Mouse (Mus musculus): ENCODE results near the gene Zyg11a. TPM values are rescaled to one million over a fixed set of nuclear protein-coding genes. Genes with fewer than 3 reads are reported as not detected.
A peak's percentile ranks its signal among the peaks of the same experiment; 100 is the strongest.

Zyg11a gene
- 0.14 TPM in 1 of 2 replicates, not detected in the other for polyA plus RNA-seq (2015; fragmentation: Nextera tagmentation; extraction: Ambion mirVana)

- 1% methylated on average over 64 of the region's 107 CpGs for WGBS
- Histone ChIP-seq H3K4me3 (peak within 1 kb of the TSS; percentile 52), H3K9ac (peak within 1 kb of the TSS; percentile 57), H3K4me2 (peak within 1 kb of the TSS; percentile 69), H3K27ac (no peak within 1 kb of the TSS), H3K36me3 (no peaks in the 10 kb centered on the region), H3K27me3 (peaks cover 60% of the 10 kb centered on the region), H3K9me3 (no peaks in the 10 kb centered on the region), H3K4me1 (peaks cover 5% of the 10 kb centered on the region; the same call in 1 of the 2 replicates)
- 0 out of 2 replicates have a peak, but pooled peaks have one; percentile 69 for ATAC-seq (ENCODE audit: insufficient number of reproducible peaks, insufficient read depth, low FRiP score, low TSS enrichment, low read depth)
Observed at GRCm38 (mm10) chr4:108217332-108218179, at the start of gene Zyg11a. Gene Zyg11a (minus strand): TSS chr4:108218048.

GRCm38 (mm10) chr4:108265774-108266173 is 47.9 kb upstream of the Zyg11a start:
- ATAC-seq (ENCODE audit: insufficient number of reproducible peaks, insufficient read depth, low FRiP score, low TSS enrichment, low read depth), result no peak
- WGBS, result 95% methylated on average over 7 of the region's 7 CpGs

GRCm38 (mm10) chr4:108253317-108253716 is 35.5 kb upstream of the Zyg11a start:
- Histone ChIP-seq H3K27ac (no peak overlapping the region), H3K4me3 (no peak overlapping the region), H3K36me3 (peaks cover 86% of the 10 kb centered on the region), H3K9ac (no peak overlapping the region), H3K4me2 (no peak overlapping the region), H3K27me3 (no peaks in the 10 kb centered on the region), H3K4me1 (no peaks in the 10 kb centered on the region), H3K9me3 (no peaks in the 10 kb centered on the region)
- no peak for ATAC-seq (ENCODE audit: insufficient number of reproducible peaks, insufficient read depth, low FRiP score, low TSS enrichment, low read depth)
- WGBS, result 89% methylated on average over 6 of the region's 6 CpGs

More at GRCm38 (mm10) chr4:108265774-108266173, 47.9 kb upstream of the Zyg11a start:
- Histone ChIP-seq H3K4me2 (no peak overlapping the region), H3K36me3 (peaks cover 60% of the 10 kb centered on the region), H3K9ac (no peak overlapping the region), H3K9me3 (no peaks in the 10 kb centered on the region), H3K27me3 (no peaks in the 10 kb centered on the region), H3K4me1 (no peaks in the 10 kb centered on the region), H3K4me3 (no peak overlapping the region), H3K27ac (no peak overlapping the region)

- Histone ChIP-seq H3K4me1 (no peaks in the 10 kb centered on the region), H3K4me3 (no peak overlapping the region), H3K9ac (no peak overlapping the region), H3K27ac (no peak overlapping the region), H3K9me3 (no peaks in the 10 kb centered on the region), H3K4me2 (no peak overlapping the region), H3K27me3 (no peaks in the 10 kb centered on the region), H3K36me3 (peaks cover 69% of the 10 kb centered on the region)
- no peak for ATAC-seq (ENCODE audit: insufficient number of reproducible peaks, insufficient read depth, low FRiP score, low TSS enrichment, low read depth)
- WGBS, result 96% methylated on average over 9 of the region's 9 CpGs
Observed at GRCm38 (mm10) chr4:108250501-108250900, 32.7 kb upstream of the Zyg11a start.

DNA sequence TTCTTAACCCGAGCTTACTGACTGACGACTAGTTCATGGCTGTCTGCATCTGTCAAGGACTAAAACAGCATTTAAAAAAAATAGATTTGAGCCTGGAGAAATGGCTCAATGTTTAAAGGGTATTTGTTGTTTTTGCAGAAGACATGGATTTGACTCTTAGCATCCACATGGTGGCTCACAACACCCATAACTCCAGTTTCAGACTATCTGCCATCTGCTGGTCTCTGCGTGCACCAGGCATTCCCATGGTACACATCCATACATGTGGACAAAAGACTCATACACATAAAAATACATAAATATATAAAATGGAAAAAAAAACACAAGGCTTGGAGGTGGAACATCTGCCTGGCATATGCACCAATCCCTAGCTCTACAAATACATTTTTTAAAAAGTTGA is 31.5 kb upstream of the Zyg11a start:
- Histone ChIP-seq H3K27ac (no peak overlapping the region), H3K36me3 (peaks cover 69% of the 10 kb centered on the region), H3K4me1 (no peaks in the 10 kb centered on the region), H3K9me3 (no peaks in the 10 kb centered on the region), H3K9ac (no peak overlapping the region), H3K27me3 (no peaks in the 10 kb centered on the region), H3K4me2 (no peak overlapping the region), H3K4me3 (no peak overlapping the region)
- ATAC-seq (ENCODE audit: insufficient number of reproducible peaks, insufficient read depth, low FRiP score, low TSS enrichment, low read depth), result no peak
- WGBS, result 89% methylated on average over 3 of the region's 3 CpGs

GRCm38 (mm10) chr4:108233654-108234053 is 15.8 kb upstream of the Zyg11a start:
- Histone ChIP-seq H3K36me3 (peaks cover 64% of the 10 kb centered on the region), H3K4me2 (no peak overlapping the region)
- 85% methylated on average over 3 of the region's 3 CpGs for WGBS

DNA sequence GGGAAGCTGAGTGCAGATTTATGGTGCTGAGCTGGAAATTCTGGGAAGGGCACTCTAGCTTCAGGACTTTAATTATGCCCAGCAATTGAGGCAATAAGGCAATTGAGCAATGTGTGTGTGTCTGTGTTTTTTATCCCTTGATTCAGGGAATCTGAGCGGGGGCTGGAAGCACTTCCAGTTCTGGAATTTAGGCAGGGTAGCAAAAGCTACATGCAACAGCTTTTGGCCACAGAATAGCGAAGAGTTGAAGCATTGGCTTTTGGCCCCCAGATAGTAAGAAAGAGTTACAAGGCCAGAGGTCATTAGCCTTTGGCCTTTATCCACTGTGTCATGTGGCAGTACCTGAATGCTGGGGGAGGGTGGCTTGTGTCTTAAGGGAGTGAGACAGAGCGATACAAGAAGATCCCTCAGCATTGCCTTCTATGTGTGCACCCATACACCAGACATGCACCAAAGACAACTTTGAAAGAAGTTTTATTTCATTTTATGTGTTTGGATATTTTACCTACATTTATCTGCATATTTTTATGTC is 7.6 kb upstream of the Zyg11a start:
- no peak overlapping the region for H3K4me2 ChIP-seq
- peaks cover 6% of the 10 kb centered on the region; the same call in 1 of the 2 replicates for H3K27me3 ChIP-seq
- H3K4me1 ChIP-seq, result no peaks in the 10 kb centered on the region
- H3K9ac ChIP-seq, result no peak overlapping the region
- H3K36me3 ChIP-seq, result no peaks in the 10 kb centered on the region
- no peak overlapping the region for H3K27ac ChIP-seq
- no peaks in the 10 kb centered on the region for H3K9me3 ChIP-seq
- WGBS, result 51% methylated on average over 3 of the region's 3 CpGs
- no peak for ATAC-seq (ENCODE audit: insufficient number of reproducible peaks, insufficient read depth, low FRiP score, low TSS enrichment, low read depth)
- no peak overlapping the region for H3K4me3 ChIP-seq

More at GRCm38 (mm10) chr4:108233654-108234053, 15.8 kb upstream of the Zyg11a start:
- H3K27me3 ChIP-seq, result no peaks in the 10 kb centered on the region
- no peak overlapping the region for H3K9ac ChIP-seq
- no peak overlapping the region for H3K4me3 ChIP-seq
- H3K4me1 ChIP-seq, result no peaks in the 10 kb centered on the region
- H3K27ac ChIP-seq, result no peak overlapping the region
- H3K9me3 ChIP-seq, result no peaks in the 10 kb centered on the region
- ATAC-seq (ENCODE audit: insufficient number of reproducible peaks, insufficient read depth, low FRiP score, low TSS enrichment, low read depth), result no peak

- Histone ChIP-seq H3K4me3 (no peak overlapping the region), H3K27me3 (peaks cover 33% of the 10 kb centered on the region), H3K36me3 (no peaks in the 10 kb centered on the region), H3K9ac (no peak overlapping the region), H3K9me3 (no peaks in the 10 kb centered on the region), H3K4me2 (no peak overlapping the region), H3K4me1 (peaks cover 5% of the 10 kb centered on the region; the same call in 1 of the 2 replicates), H3K27ac (no peak overlapping the region)
- WGBS, result 85% methylated on average over 5 of the region's 5 CpGs
- no peak for ATAC-seq (ENCODE audit: insufficient number of reproducible peaks, insufficient read depth, low FRiP score, low TSS enrichment, low read depth)
Observed at GRCm38 (mm10) chr4:108222507-108222906, 4.7 kb upstream of the Zyg11a start.

DNA sequence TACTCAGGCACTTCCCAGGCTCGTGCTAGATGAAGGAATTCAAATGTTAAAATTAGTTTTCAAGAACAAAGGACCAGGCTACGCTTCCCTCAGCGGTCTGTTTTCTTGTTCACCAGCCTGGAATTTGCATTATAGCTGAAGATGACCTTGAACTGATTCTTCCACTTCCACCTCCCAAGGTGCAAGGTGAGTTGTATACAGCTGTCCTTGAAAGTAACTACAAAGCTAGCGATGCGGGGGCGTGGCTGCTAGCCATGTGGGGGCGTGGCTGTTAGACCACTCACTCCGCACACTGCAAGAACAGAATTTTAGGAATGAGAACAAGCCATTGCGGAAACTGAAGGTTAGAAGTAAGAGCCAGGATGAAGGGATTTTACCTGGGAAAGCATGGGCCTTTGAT is 1.2 kb upstream of the Zyg11a start:
- Histone ChIP-seq H3K4me1 (peaks cover 5% of the 10 kb centered on the region; the same call in 1 of the 2 replicates), H3K27ac (no peak overlapping the region), H3K4me3 (no peak overlapping the region), H3K4me2 (peak overlapping the region; percentile 37; the same call in 1 of the 2 replicates), H3K9ac (no peak overlapping the region), H3K27me3 (peaks cover 60% of the 10 kb centered on the region), H3K36me3 (no peaks in the 10 kb centered on the region), H3K9me3 (no peaks in the 10 kb centered on the region)
- WGBS, result 7% methylated on average over 9 of the region's 9 CpGs
- no peak for ATAC-seq (ENCODE audit: insufficient number of reproducible peaks, insufficient read depth, low FRiP score, low TSS enrichment, low read depth)

GRCm38 (mm10) chr4:108213023-108213422 is 4.8 kb downstream of the Zyg11a start:
- H3K4me3 ChIP-seq, result no peak overlapping the region
- peaks cover 32% of the 10 kb centered on the region for H3K27me3 ChIP-seq
- no peak overlapping the region for H3K4me2 ChIP-seq
- H3K27ac ChIP-seq, result no peak overlapping the region
- no peaks in the 10 kb centered on the region for H3K36me3 ChIP-seq
- H3K9ac ChIP-seq, result no peak overlapping the region
- 85% methylated on average over 2 of the region's 2 CpGs for WGBS
- H3K4me1 ChIP-seq, result no peaks in the 10 kb centered on the region
- ATAC-seq (ENCODE audit: insufficient number of reproducible peaks, insufficient read depth, low FRiP score, low TSS enrichment, low read depth), result no peak
- H3K9me3 ChIP-seq, result no peaks in the 10 kb centered on the region

GRCm38 (mm10) chr4:108204629-108205028 is 13.2 kb downstream of the Zyg11a start:
- H3K4me2 ChIP-seq, result no peak overlapping the region
- no peaks in the 10 kb centered on the region for H3K9me3 ChIP-seq
- no peak for ATAC-seq (ENCODE audit: insufficient number of reproducible peaks, insufficient read depth, low FRiP score, low TSS enrichment, low read depth)
- H3K36me3 ChIP-seq, result no peaks in the 10 kb centered on the region
- no peaks in the 10 kb centered on the region for H3K4me1 ChIP-seq
- H3K4me3 ChIP-seq, result no peak overlapping the region
- H3K9ac ChIP-seq, result no peak overlapping the region
- WGBS, result 93% methylated on average over 6 of the region's 6 CpGs
- no peaks in the 10 kb centered on the region for H3K27me3 ChIP-seq
- H3K27ac ChIP-seq, result no peak overlapping the region

- 66% methylated on average over 2 of the region's 2 CpGs for WGBS
- peaks cover 5% of the 10 kb centered on the region; the same call in 1 of the 2 replicates for H3K4me1 ChIP-seq
- no peak for ATAC-seq (ENCODE audit: insufficient number of reproducible peaks, insufficient read depth, low FRiP score, low TSS enrichment, low read depth)
- H3K27me3 ChIP-seq, result no peaks in the 10 kb centered on the region
- H3K9me3 ChIP-seq, result no peaks in the 10 kb centered on the region
- H3K4me2 ChIP-seq, result no peak overlapping the region
- H3K9ac ChIP-seq, result no peak overlapping the region
- no peak overlapping the region for H3K27ac ChIP-seq
- H3K36me3 ChIP-seq, result no peaks in the 10 kb centered on the region
- H3K4me3 ChIP-seq, result no peak overlapping the region
Observed at GRCm38 (mm10) chr4:108199236-108199635, 18.6 kb downstream of the Zyg11a start.

Data from embryonic facial prominence, embryonic 13.5 days (tissue).